ENCODE assay signal across 25 mouse cellular contexts in genomic region chr1:127833714-127834113, GRCm38 (mm10). TPM values are rescaled to one million over a fixed set of nuclear protein-coding genes. Genes with fewer than 3 reads are reported as not detected.
DNase-seq lines count a peak whose midpoint lies in the region; ATAC-seq and TF ChIP-seq lines count a peak whose summit lies in the region.
"Had no signal": no experiment of that assay in that cellular context is flagged by ENCODE, and none has a peak within 500 bp of the region (broad histone marks: within the 10 kb centered on the region; RNA-seq: fewer than 3 reads in every experiment).

No protein-coding gene starts in this region.

- H3K4me3 ChIP-seq in liver, postnatal 0 days (ENCODE audit: low read depth, low read length): no peak overlapping the region
- H3K4me3 ChIP-seq in liver, embryonic 11.5 days (ENCODE audit: low read depth, low read length): no peak overlapping the region
- H3K4me3 ChIP-seq: embryonic facial prominence, embryonic 15.5 days; erythroblast, embryonic 14.5 days; forebrain, embryonic 10.5 days; forebrain, embryonic 15.5 days; heart, embryonic 12.5 days; hindbrain, embryonic 10.5 days; hindbrain, embryonic 15.5 days had no signal

- no peak overlapping the region for H3K27ac ChIP-seq in liver, postnatal 0 days (ENCODE audit: low read depth)
- no peak overlapping the region for H3K27ac ChIP-seq in liver, embryonic 11.5 days (ENCODE audit: low read depth, low read length)
- H3K27ac ChIP-seq: embryonic facial prominence, embryonic 15.5 days; forebrain, embryonic 10.5 days; forebrain, embryonic 15.5 days; hindbrain, embryonic 10.5 days; hindbrain, embryonic 15.5 days had no signal

- no peak for TF ChIP-seq EP300 in liver, postnatal 0 days (IDR thresholded peaks at IDR 0.05; ENCODE audit: low read depth)

- no peaks in the 10 kb centered on the region for H3K4me1 ChIP-seq in liver, postnatal 0 days (ENCODE audit: insufficient read depth)
- peaks cover 5% of the 10 kb centered on the region; the same call in 1 of the 2 replicates for H3K4me1 ChIP-seq in liver, embryonic 11.5 days (replicated peaks; ENCODE audit: control insufficient read depth, insufficient read depth, low read length)
- H3K4me1 ChIP-seq: embryonic facial prominence, embryonic 15.5 days; forebrain, embryonic 10.5 days; forebrain, embryonic 15.5 days; hindbrain, embryonic 10.5 days; hindbrain, embryonic 15.5 days had no signal

- TF ChIP-seq CTCF in liver, postnatal 0 days (IDR thresholded peaks at IDR 0.05; ENCODE audit: low read depth): no peak

- H3K9me3 ChIP-seq in liver, postnatal 0 days (ENCODE audit: low read length): no peaks in the 10 kb centered on the region
- H3K9me3 ChIP-seq in liver, embryonic 11.5 days (ENCODE audit: control insufficient read depth, low read length): no peaks in the 10 kb centered on the region
- H3K9me3 ChIP-seq: embryonic facial prominence, embryonic 15.5 days; forebrain, embryonic 10.5 days; forebrain, embryonic 15.5 days; G1E; heart, embryonic 12.5 days; hindbrain, embryonic 10.5 days; hindbrain, embryonic 15.5 days had no signal

- H3K9ac ChIP-seq in liver, postnatal 0 days (replicated peaks): no peak overlapping the region
- no peak overlapping the region for H3K9ac ChIP-seq in liver, embryonic 11.5 days (ENCODE audit: low read depth, low read length)
- H3K9ac ChIP-seq: embryonic facial prominence, embryonic 15.5 days; forebrain, embryonic 15.5 days; heart, embryonic 12.5 days; hindbrain, embryonic 15.5 days had no signal

- ATAC-seq in liver, postnatal 0 days: no peak
- ATAC-seq in liver, embryonic 11.5 days (replicated peaks; ENCODE audit: low FRiP score): peak; percentile 54
- ATAC-seq in megakaryocyte progenitor cell, adult 5-6 weeks (replicated peaks; ENCODE audit: poor library complexity): peak; percentile 49
- ATAC-seq: CD4-positive, CD25-positive, alpha-beta regulatory T cell, adult 4 months; forebrain, embryonic 15.5 days; inflammation-experienced regulatory T-cells, adult 6 months had no signal

- WGBS in liver, postnatal 0 days (ENCODE audit: insufficient replicate concordance): 32% methylated on average over 2 of the region's 2 CpGs
- 25% methylated on average over 2 of the region's 2 CpGs for WGBS in liver, embryonic 11.5 days

- no peak overlapping the region for H3K4me2 ChIP-seq in liver, postnatal 0 days (ENCODE audit: low read depth, low read length)
- no peak overlapping the region for H3K4me2 ChIP-seq in liver, embryonic 11.5 days
- H3K4me2 ChIP-seq: embryonic facial prominence, embryonic 15.5 days; forebrain, embryonic 15.5 days; heart, embryonic 12.5 days; hindbrain, embryonic 15.5 days had no signal

- no peaks in the 10 kb centered on the region for H3K36me3 ChIP-seq in liver, postnatal 0 days (replicated peaks; ENCODE audit: insufficient read depth, low read length)
- no peaks in the 10 kb centered on the region for H3K36me3 ChIP-seq in liver, embryonic 11.5 days (ENCODE audit: control insufficient read depth, insufficient read depth, low read length)
- H3K36me3 ChIP-seq: embryonic facial prominence, embryonic 15.5 days; forebrain, embryonic 10.5 days; forebrain, embryonic 15.5 days; G1E; heart, embryonic 12.5 days; hindbrain, embryonic 10.5 days; hindbrain, embryonic 15.5 days had no signal

- no peaks in the 10 kb centered on the region for H3K27me3 ChIP-seq in liver, postnatal 0 days (ENCODE audit: insufficient read depth, low read length)
- no peaks in the 10 kb centered on the region for H3K27me3 ChIP-seq in liver, embryonic 11.5 days (replicated peaks; ENCODE audit: control insufficient read depth, insufficient read depth, low read length)
- H3K27me3 ChIP-seq: embryonic facial prominence, embryonic 15.5 days; forebrain, embryonic 15.5 days; heart, embryonic 12.5 days; hindbrain, embryonic 15.5 days had no signal

- DNase-seq in liver (peak; percentile 26), 3T3-L1 (ENCODE audit: low read depth, low spot score) (peak; percentile 25)
- no peak for DNase-seq in liver, postnatal 0 days
- DNase-seq in liver, embryonic 11.5 days (ENCODE audit: low spot score): no peak
- DNase-seq in frontal cortex, postnatal 10 days (ENCODE audit: low spot score in 2 of 2): no peak
- no peak for DNase-seq in B cell, adult 2 months
- DNase-seq in frontal cortex, postnatal 36 days (ENCODE audit: low spot score in 2 of 2): no peak
- DNase-seq: adrenal gland, adult 2 months; adrenal gland, postnatal 25 days; cerebellum, adult 18-20 months; embryo, embryonic 11 days; gastrocnemius, postnatal 14 days had no signal

RNA-seq across cellular contexts. Expression of gene Map3k19, which starts 21.1 kb away (rescaled TPM):
- polyA plus RNA-seq in liver, postnatal 0 days (2015; fragmentation: Nextera tagmentation; extraction: Ambion mirVana): not detected in 2 replicates
- polyA plus RNA-seq in liver, embryonic 11.5 days (2014; fragmentation: Nextera tagmentation; extraction: Ambion mirVana): not detected in 2 replicates
- total RNA-seq in megakaryocyte progenitor cell, adult 5-6 weeks (2015): 0.32 and 0.35 TPM in 2 replicates
- total RNA-seq in megakaryocyte progenitor cell, adult 5-6 weeks (2017): 0.10 TPM in 1 of 2 replicates, not detected in the other
- total RNA-seq: gastrocnemius, postnatal 14 days; heart, postnatal 25 days had no signal
- polyA plus RNA-seq: embryonic facial prominence, embryonic 11.5 days; erythroblast, embryonic 14.5 days; forebrain, embryonic 10.5 days; G1E; heart, embryonic 12.5 days had no signal

RNA-seq across cellular contexts. Expression of gene Rab3gap1, which starts 34.9 kb away (rescaled TPM):
- polyA plus RNA-seq in liver, postnatal 0 days (2015; fragmentation: Nextera tagmentation; extraction: Ambion mirVana): 8.3 and 8.9 TPM in 2 replicates
- 19.9 and 20.7 TPM in 2 replicates for polyA plus RNA-seq in liver, embryonic 11.5 days (2014; fragmentation: Nextera tagmentation; extraction: Ambion mirVana)
- 14.1 and 16.1 TPM in 2 replicates for total RNA-seq in megakaryocyte progenitor cell, adult 5-6 weeks (2015)
- 40.3 and 47.3 TPM in 2 replicates for total RNA-seq in megakaryocyte progenitor cell, adult 5-6 weeks (2017)

RNA-seq across cellular contexts. Expression of gene Ccnt2, which starts 59.8 kb away (rescaled TPM):
- polyA plus RNA-seq in liver, postnatal 0 days (2015; fragmentation: Nextera tagmentation; extraction: Ambion mirVana): 13.0 and 15.8 TPM in 2 replicates
- 64.6 and 68.2 TPM in 2 replicates for polyA plus RNA-seq in liver, embryonic 11.5 days (2014; fragmentation: Nextera tagmentation; extraction: Ambion mirVana)
- 30.7 and 32.9 TPM in 2 replicates for total RNA-seq in megakaryocyte progenitor cell, adult 5-6 weeks (2015)
- 36.4 and 48.2 TPM in 2 replicates for total RNA-seq in megakaryocyte progenitor cell, adult 5-6 weeks (2017)

Comparison
In these comparisons a context has a peak if more than half of its experiments do, and no peak if none do; other contexts are left out.
1. DNase-seq: peak in liver (single experiment) and 3T3-L1 (single experiment); none in liver, postnatal 0 days (single experiment), liver, embryonic 11.5 days (single experiment), frontal cortex, postnatal 10 days (0 of 2), B cell, adult 2 months (0 of 2) and frontal cortex, postnatal 36 days (0 of 2).